Mouse (Mus musculus): Measurements from ENCODE around the gene Elp1. TPM values are rescaled to one million over a fixed set of nuclear protein-coding genes. Genes with fewer than 3 reads are reported as not detected.

Elp1 gene
- polyA plus RNA-seq, 1 experiment: 2.9 TPM

DNA sequence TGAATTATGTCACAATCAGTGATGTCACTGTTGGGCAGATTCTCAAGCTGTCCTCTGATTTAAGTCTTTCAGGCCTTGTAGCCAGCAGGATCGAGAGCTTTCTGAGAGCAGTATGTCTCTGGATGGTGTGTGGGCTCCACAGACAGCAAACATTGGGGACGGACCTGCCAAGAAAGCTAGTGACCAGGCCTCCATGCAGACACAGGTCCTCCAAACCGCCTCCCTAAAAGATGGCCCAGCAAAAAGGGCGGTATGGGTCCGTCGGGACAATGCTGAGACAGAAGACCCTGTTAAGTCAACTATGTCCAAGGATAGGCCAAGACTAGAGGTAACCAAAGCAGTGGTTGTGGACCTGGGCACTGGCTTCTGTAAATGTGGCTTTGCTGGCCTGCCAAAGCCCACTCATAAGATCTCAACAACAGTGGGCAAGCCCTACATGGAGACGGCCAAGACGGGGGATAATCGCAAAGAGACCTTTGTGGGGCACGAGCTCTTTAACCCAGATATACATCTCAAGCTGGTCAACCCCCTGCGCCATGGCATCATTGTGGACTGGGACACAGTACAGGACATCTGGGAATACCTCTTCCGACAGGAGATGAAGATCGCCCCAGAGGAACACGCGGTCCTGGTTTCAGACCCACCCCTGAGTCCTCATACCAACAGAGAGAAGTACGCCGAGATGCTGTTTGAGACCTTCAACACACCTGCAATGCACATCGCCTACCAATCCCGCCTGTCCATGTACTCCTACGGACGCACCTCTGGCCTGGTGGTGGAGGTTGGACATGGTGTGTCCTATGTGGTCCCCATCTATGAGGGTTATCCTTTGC, 58.6 kb downstream of the Elp1 start, which contains the start of gene Actl7a:
Gene Actl7a (plus strand): TSS at position 51 of the 833 bp plus-strand sequence.
- peaks cover 5% of the 10 kb centered on the region for H3K27me3 ChIP-seq (replicated peaks)
- H3K36me3 ChIP-seq (replicated peaks; ENCODE audit: low read length): peaks cover 49% of the 10 kb centered on the region
- no peaks in the 10 kb centered on the region for H3K9me3 ChIP-seq
- no peak for TF ChIP-seq GATA1 (IDR thresholded peaks at IDR 0.05; ENCODE audit: borderline replicate concordance, low read length)
- no peak for TF ChIP-seq FLI1 (IDR thresholded peaks at IDR 0.05; ENCODE audit: low read length)
- peaks cover 4% of the 10 kb centered on the region; the same call in 1 of the 2 replicates for H3K4me1 ChIP-seq
- H3K4me3 ChIP-seq (replicated peaks): no peak within 1 kb of the TSS

DNA sequence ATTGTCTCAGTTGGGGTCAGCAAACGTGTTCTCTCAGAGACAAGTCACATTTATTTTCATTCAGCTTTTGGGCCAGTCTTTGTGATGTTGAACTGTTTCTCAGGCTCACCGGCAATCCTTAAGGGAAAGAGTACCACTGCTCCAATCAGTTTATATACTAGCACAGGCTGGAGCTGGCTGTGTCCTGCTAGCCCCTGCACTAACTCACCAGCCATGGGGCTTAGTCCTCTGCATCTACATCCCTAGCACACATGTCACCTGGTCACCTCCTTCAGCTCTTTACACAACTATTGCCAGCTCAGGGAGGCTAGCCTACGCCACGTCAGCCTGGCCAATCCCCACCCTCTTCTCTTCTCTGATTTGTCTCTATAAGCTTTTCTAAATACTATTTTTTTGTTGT, 59.4 kb downstream of the Elp1 start:
- Histone ChIP-seq H3K9me3 (no peaks in the 10 kb centered on the region), H3K4me3 (replicated peaks) (no peak overlapping the region), H3K27me3 (replicated peaks) (peaks cover 5% of the 10 kb centered on the region), H3K36me3 (replicated peaks; ENCODE audit: low read length) (peaks cover 42% of the 10 kb centered on the region), H3K4me1 (peaks cover 4% of the 10 kb centered on the region; the same call in 1 of the 2 replicates)
- TF ChIP-seq GATA1 (IDR thresholded peaks at IDR 0.05; ENCODE audit: borderline replicate concordance, low read length) (no peak), FLI1 (IDR thresholded peaks at IDR 0.05; ENCODE audit: low read length) (no peak)

DNA sequence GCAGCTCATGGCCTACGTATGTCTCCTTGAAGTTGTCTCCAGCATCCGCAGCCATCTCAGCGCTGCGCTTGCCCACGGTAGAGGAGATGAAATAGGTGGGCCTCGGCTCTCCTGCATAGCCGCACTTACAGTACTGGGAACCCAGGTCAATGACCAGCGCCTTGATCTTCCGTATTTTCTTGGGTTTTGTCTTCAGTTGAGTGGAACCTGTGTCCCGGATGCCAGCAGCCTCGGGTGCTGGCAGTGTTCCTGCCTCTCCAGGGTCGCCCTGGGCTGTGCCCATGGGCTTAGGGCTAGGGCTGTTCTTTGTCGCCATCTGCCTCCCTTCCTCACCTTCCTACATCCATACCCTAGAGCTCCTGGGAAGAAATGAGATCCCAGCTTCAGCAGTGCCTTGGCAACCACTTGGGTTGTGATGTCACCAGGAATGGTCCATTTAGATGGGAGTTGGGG, 61.1 kb downstream of the Elp1 start, which contains the start of gene Actl7b:
Gene Actl7b (minus strand): TSS at position 403 of the 453 bp plus-strand sequence.
- Histone ChIP-seq H3K9me3 (no peaks in the 10 kb centered on the region), H3K4me3 (replicated peaks) (no peak within 1 kb of the TSS), H3K36me3 (replicated peaks; ENCODE audit: low read length) (peaks cover 26% of the 10 kb centered on the region), H3K27me3 (replicated peaks) (peaks cover 5% of the 10 kb centered on the region), H3K4me1 (peaks cover 4% of the 10 kb centered on the region; the same call in 1 of the 2 replicates)
- no peak for TF ChIP-seq GATA1 (IDR thresholded peaks at IDR 0.05; ENCODE audit: borderline replicate concordance, low read length)

DNA sequence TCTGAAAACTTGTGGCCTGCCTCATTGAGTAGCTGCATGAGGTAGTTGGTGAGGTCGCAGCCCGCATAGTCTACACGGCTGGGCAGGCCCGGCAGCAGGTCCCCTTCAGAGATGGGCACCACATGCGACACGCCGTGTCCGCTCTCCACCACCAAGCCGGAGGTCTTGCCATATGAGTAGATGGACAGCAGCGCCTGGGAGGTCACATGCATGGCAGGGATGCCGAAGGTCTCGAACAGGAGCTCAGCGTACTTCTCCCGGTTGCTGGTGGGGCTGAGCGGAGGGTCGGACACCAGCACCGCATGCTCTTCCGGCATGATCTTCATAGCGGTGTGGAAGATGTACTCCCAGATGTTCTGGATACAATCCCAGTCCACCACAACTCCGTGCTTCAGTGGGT, 61.5 kb downstream of the Elp1 start:
- H3K27me3 ChIP-seq (replicated peaks): peaks cover 5% of the 10 kb centered on the region
- H3K4me3 ChIP-seq (replicated peaks): no peak overlapping the region
- H3K9me3 ChIP-seq: no peaks in the 10 kb centered on the region
- peaks cover 21% of the 10 kb centered on the region for H3K36me3 ChIP-seq (replicated peaks; ENCODE audit: low read length)
- peaks cover 4% of the 10 kb centered on the region; the same call in 1 of the 2 replicates for H3K4me1 ChIP-seq
- TF ChIP-seq GATA1 (IDR thresholded peaks at IDR 0.05; ENCODE audit: borderline replicate concordance, low read length): no peak
- no peak for TF ChIP-seq FLI1 (IDR thresholded peaks at IDR 0.05; ENCODE audit: low read length)

DNA sequence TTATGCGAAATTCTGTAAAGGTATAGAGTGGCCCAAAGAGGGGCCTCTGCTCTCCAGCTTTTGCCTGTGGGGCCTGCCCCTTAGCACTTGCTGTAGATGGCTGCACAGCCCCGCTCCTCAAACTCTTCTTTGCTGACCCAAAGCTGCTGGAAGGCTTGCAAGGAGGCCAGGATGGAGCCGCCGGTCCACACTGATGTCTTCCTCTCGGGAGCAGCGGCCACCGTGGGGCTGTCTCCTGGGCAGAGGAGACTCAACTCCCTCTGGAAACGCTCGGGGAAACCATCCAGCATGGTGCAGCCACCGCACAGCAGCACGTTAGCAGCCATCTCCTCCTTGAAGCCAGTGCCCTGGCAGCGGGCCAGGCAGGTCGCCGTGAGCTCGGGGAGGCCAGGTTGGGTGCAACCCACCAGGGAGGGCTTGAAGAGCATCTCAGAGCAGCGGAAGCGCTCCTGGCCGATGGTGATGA, 62.1 kb downstream of the Elp1 start, which contains the start of gene Gm26657:
Gene Gm26657 (plus strand): TSS at position 51 of the 466 bp plus-strand sequence.
- TF ChIP-seq GATA1 (IDR thresholded peaks at IDR 0.05; ENCODE audit: borderline replicate concordance, low read length) (no peak), FLI1 (IDR thresholded peaks at IDR 0.05; ENCODE audit: low read length) (no peak)
- peaks cover 5% of the 10 kb centered on the region for H3K27me3 ChIP-seq (replicated peaks)

DNA sequence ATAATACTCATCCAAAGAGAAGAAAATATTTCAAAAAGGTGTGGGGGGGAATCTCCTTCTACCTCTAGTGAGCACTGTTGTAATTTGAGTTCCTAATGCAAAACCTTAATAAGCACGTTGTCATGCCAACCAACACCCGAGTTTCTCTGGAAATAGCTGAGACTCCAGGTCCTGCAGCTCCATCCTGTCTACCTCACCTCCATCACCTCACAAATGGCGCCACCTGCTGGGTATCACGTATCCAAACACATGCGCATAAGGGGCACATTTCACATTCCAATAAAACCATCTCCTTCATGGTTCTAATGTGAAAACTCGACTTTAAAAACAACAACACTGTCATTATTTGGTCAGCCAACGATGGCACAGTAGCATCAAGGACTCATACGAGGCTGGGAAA, 76.3 kb downstream of the Elp1 start:
- Histone ChIP-seq H3K36me3 (replicated peaks; ENCODE audit: low read length) (no peaks in the 10 kb centered on the region), H3K27me3 (replicated peaks) (no peaks in the 10 kb centered on the region), H3K4me3 (replicated peaks) (no peak overlapping the region), H3K9me3 (peaks cover 11% of the 10 kb centered on the region), H3K4me1 (no peaks in the 10 kb centered on the region)
- no peak for TF ChIP-seq FLI1 (IDR thresholded peaks at IDR 0.05; ENCODE audit: low read length)
- TF ChIP-seq GATA1 (IDR thresholded peaks at IDR 0.05; ENCODE audit: borderline replicate concordance, low read length): no peak

More for the DNA sequence above, 62.1 kb downstream of the Elp1 start, which contains the start of gene Gm26657:
- Histone ChIP-seq H3K4me3 (replicated peaks) (no peak within 1 kb of the TSS), H3K9me3 (no peaks in the 10 kb centered on the region), H3K36me3 (replicated peaks; ENCODE audit: low read length) (peaks cover 16% of the 10 kb centered on the region), H3K4me1 (peaks cover 4% of the 10 kb centered on the region; the same call in 1 of the 2 replicates)

DNA sequence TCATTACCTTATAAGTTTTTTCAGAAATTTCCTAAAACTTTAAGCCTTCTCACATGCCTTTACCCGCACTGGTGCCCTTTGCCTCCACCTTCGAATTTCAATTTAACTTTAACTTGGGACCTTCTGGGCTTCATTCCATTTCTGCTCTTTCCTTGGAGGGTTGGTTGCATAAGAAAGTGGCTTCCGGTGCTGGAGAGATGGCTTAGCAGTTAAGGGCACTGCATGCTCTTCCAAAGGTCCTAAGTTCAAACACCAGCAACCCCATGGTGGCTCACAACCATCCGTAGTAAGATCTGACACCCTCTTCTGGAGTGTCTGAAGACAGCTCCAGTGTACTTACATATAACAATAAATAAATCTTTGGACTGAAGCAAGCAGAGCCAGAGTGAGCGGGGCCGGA, 78.9 kb downstream of the Elp1 start:
- TF ChIP-seq GATA1 (IDR thresholded peaks at IDR 0.05; ENCODE audit: borderline replicate concordance, low read length): no peak
- TF ChIP-seq FLI1 (IDR thresholded peaks at IDR 0.05; ENCODE audit: low read length): no peak

DNA sequence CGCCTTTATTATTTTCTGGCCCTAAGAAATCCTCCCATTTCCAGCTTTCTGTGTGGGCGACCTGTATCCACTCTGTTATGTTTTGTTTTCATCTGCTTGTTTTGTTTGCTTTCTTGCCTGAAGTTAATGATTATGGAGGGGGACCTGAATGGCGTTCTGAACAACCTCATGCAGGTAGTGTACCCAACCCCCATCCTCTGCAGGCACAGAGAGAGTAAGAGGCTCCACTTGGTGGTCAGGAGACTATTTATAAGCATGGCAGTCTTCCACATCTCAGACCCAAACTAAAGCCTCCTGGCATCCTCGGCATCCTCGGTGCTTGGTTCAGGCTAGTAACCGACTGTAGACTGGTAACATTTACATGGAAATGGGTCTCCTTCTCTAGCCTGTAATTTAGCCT, 79.8 kb downstream of the Elp1 start:
- Histone ChIP-seq H3K4me1 (no peaks in the 10 kb centered on the region), H3K27me3 (replicated peaks) (peaks cover 2% of the 10 kb centered on the region), H3K4me3 (replicated peaks) (no peak overlapping the region), H3K9me3 (peaks cover 7% of the 10 kb centered on the region; the same call in 1 of the 2 replicates), H3K36me3 (replicated peaks; ENCODE audit: low read length) (no peaks in the 10 kb centered on the region)
- TF ChIP-seq GATA1 (IDR thresholded peaks at IDR 0.05; ENCODE audit: borderline replicate concordance, low read length): no peak
- no peak for TF ChIP-seq FLI1 (IDR thresholded peaks at IDR 0.05; ENCODE audit: low read length)

More for the DNA sequence above, 78.9 kb downstream of the Elp1 start:
- Histone ChIP-seq H3K9me3 (peaks cover 11% of the 10 kb centered on the region), H3K36me3 (replicated peaks; ENCODE audit: low read length) (no peaks in the 10 kb centered on the region), H3K4me3 (replicated peaks) (no peak overlapping the region), H3K27me3 (replicated peaks) (peaks cover 2% of the 10 kb centered on the region), H3K4me1 (no peaks in the 10 kb centered on the region)

DNA sequence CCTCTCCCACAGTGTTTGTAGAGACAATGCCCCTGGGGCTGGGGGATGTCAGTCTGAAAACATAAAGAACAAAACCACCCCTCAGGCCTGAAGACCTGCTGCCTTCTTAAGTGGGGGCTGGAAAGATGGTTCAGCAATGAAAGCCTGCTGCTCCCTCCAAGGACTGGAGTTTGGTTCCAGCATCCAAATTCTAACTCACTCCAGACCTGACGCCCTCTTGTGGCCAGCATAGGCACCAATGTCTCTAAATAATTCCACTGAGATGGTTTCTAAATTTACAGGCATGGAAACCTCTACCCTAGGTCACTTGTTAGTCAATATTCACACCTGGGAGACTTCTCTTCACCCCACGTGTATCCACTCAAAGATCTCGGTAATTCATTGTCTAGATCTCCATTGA, 80.7 kb downstream of the Elp1 start:
- Histone ChIP-seq H3K4me3 (replicated peaks) (no peak overlapping the region), H3K9me3 (peaks cover 6% of the 10 kb centered on the region; the same call in 1 of the 2 replicates), H3K4me1 (no peaks in the 10 kb centered on the region), H3K36me3 (replicated peaks; ENCODE audit: low read length) (no peaks in the 10 kb centered on the region), H3K27me3 (replicated peaks) (peaks cover 2% of the 10 kb centered on the region)
- TF ChIP-seq FLI1 (IDR thresholded peaks at IDR 0.05; ENCODE audit: low read length) (no peak), GATA1 (IDR thresholded peaks at IDR 0.05; ENCODE audit: borderline replicate concordance, low read length) (no peak)

DNA sequence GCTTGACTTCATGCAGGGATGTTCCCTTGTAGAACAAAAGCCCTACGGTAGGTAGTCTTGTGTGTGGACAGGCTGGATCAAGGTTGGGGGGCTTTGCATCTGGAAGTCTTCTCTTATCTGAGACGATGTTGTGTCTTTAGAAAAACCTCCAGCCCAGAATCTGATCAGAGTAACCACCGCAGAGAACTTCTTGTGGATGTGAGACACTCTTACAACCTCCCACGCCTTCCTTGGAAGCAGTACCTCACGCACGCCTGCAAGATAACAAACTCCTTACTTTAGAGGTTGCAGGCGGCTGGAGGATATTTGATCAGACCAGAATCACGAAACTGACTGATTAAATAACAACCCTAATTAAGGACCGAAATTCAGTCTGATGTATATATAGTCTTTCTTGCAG, 81.7 kb downstream of the Elp1 start:
- no peaks in the 10 kb centered on the region for H3K9me3 ChIP-seq
- no peaks in the 10 kb centered on the region for H3K36me3 ChIP-seq (replicated peaks; ENCODE audit: low read length)
- TF ChIP-seq FLI1 (IDR thresholded peaks at IDR 0.05; ENCODE audit: low read length) (no peak), GATA1 (IDR thresholded peaks at IDR 0.05; ENCODE audit: borderline replicate concordance, low read length) (no peak)
- no peaks in the 10 kb centered on the region for H3K4me1 ChIP-seq
- peaks cover 2% of the 10 kb centered on the region for H3K27me3 ChIP-seq (replicated peaks)
- no peak overlapping the region for H3K4me3 ChIP-seq (replicated peaks)
